Mouse (Mus musculus): ENCODE measurements around the gene Slc25a28. TPM values are rescaled to one million over a fixed set of nuclear protein-coding genes. Genes with fewer than 3 reads are reported as not detected.

Slc25a28 gene
- polyA plus RNA-seq, 1 experiment from 2014 or later = 15.1 TPM

GRCm38 (mm10) chr19:43623913-43624312, 50.8 kb downstream of the Slc25a28 start:
- WGBS = 48% methylated on average over 4 of the region's 4 CpGs
- H3K4me2 ChIP-seq = no peak overlapping the region
- ATAC-seq (ENCODE audit: low FRiP score) = no peak
- H3K9me3 ChIP-seq = no peaks in the 10 kb centered on the region
- peaks cover 10% of the 10 kb centered on the region for H3K4me1 ChIP-seq (replicated peaks)
- peaks cover 59% of the 10 kb centered on the region for H3K27me3 ChIP-seq
- H3K4me3 ChIP-seq = no peak overlapping the region
- H3K36me3 ChIP-seq = no peaks in the 10 kb centered on the region
- no peak overlapping the region for H3K27ac ChIP-seq
- no peak overlapping the region for H3K9ac ChIP-seq

GRCm38 (mm10) chr19:43619916-43620479, 54.7 kb downstream of the Slc25a28 start:
- H3K4me2 ChIP-seq = no peak overlapping the region
- H3K4me3 ChIP-seq = no peak overlapping the region
- H3K4me1 ChIP-seq (replicated peaks) = peaks cover 19% of the 10 kb centered on the region
- H3K27me3 ChIP-seq = peaks cover 98% of the 10 kb centered on the region
- no peak overlapping the region for H3K9ac ChIP-seq
- H3K36me3 ChIP-seq = no peaks in the 10 kb centered on the region
- ATAC-seq (ENCODE audit: low FRiP score) = no peak
- no peak overlapping the region for H3K27ac ChIP-seq
- no peaks in the 10 kb centered on the region for H3K9me3 ChIP-seq
- 9% methylated on average over 18 of the region's 18 CpGs for WGBS

- no peak for ATAC-seq (ENCODE audit: low FRiP score)
- Histone ChIP-seq H3K9me3 (no peaks in the 10 kb centered on the region), H3K27me3 (peaks cover 100% of the 10 kb centered on the region), H3K27ac (no peak overlapping the region), H3K4me3 (no peak overlapping the region), H3K4me1 (replicated peaks) (peaks cover 28% of the 10 kb centered on the region), H3K9ac (no peak overlapping the region), H3K36me3 (no peaks in the 10 kb centered on the region), H3K4me2 (no peak overlapping the region)
- WGBS = 1% methylated on average over 5 of the region's 5 CpGs
These were observed 56.1 kb downstream of the Slc25a28 start for GRCm38 (mm10) chr19:43618505-43619030.

GRCm38 (mm10) chr19:43617761-43618349, 56.8 kb downstream of the Slc25a28 start:
- Histone ChIP-seq H3K4me3 (no peak overlapping the region), H3K4me1 (replicated peaks) (peaks cover 28% of the 10 kb centered on the region), H3K36me3 (no peaks in the 10 kb centered on the region), H3K9me3 (no peaks in the 10 kb centered on the region), H3K27ac (no peak overlapping the region), H3K27me3 (peaks cover 99% of the 10 kb centered on the region), H3K4me2 (no peak overlapping the region), H3K9ac (no peak overlapping the region)
- ATAC-seq (ENCODE audit: low FRiP score) = no peak
- 36% methylated on average over 10 of the region's 10 CpGs for WGBS

- Histone ChIP-seq H3K4me1 (replicated peaks) (peaks cover 37% of the 10 kb centered on the region), H3K9me3 (no peaks in the 10 kb centered on the region), H3K27ac (no peak overlapping the region), H3K9ac (no peak overlapping the region), H3K4me3 (peak overlapping the region; percentile 25), H3K36me3 (no peaks in the 10 kb centered on the region), H3K4me2 (peak overlapping the region; percentile 43), H3K27me3 (peaks cover 99% of the 10 kb centered on the region)
- ATAC-seq (ENCODE audit: low FRiP score) = peak; percentile 8; the same call in 1 of the 2 replicates
- WGBS = under 1% methylated on average over 12 of the region's 12 CpGs
These were observed 57.8 kb downstream of the Slc25a28 start for GRCm38 (mm10) chr19:43616889-43617288.

- no peaks in the 10 kb centered on the region for H3K36me3 ChIP-seq
- no peak overlapping the region; the same call in 1 of the 2 replicates for H3K9ac ChIP-seq
- WGBS = 0% methylated on average over 35 of the region's 35 CpGs
- H3K4me2 ChIP-seq = peak overlapping the region; percentile 43
- H3K27me3 ChIP-seq = peaks cover 99% of the 10 kb centered on the region
- no peak overlapping the region for H3K27ac ChIP-seq
- peak; percentile 58 for ATAC-seq (ENCODE audit: low FRiP score)
- peaks cover 38% of the 10 kb centered on the region for H3K4me1 ChIP-seq (replicated peaks)
- H3K9me3 ChIP-seq = no peaks in the 10 kb centered on the region
- H3K4me3 ChIP-seq = peak overlapping the region; percentile 25
These were observed 58.2 kb downstream of the Slc25a28 start for GRCm38 (mm10) chr19:43616415-43616861.

GRCm38 (mm10) chr19:43615571-43616414, 58.9 kb downstream of the Slc25a28 start:
- peak overlapping the region; percentile 43 for H3K4me2 ChIP-seq
- WGBS = under 1% methylated on average over 33 of the region's 34 CpGs
- H3K9me3 ChIP-seq = no peaks in the 10 kb centered on the region
- H3K27ac ChIP-seq = no peak overlapping the region
- peaks cover 38% of the 10 kb centered on the region for H3K4me1 ChIP-seq (replicated peaks)
- H3K36me3 ChIP-seq = no peaks in the 10 kb centered on the region
- peak; percentile 17; the same call in 1 of the 2 replicates for ATAC-seq (ENCODE audit: low FRiP score)
- H3K4me3 ChIP-seq = peak overlapping the region; percentile 25
- peaks cover 99% of the 10 kb centered on the region for H3K27me3 ChIP-seq
- no peak overlapping the region; the same call in 1 of the 2 replicates for H3K9ac ChIP-seq

- Histone ChIP-seq H3K27me3 (peaks cover 99% of the 10 kb centered on the region), H3K36me3 (no peaks in the 10 kb centered on the region), H3K27ac (no peak overlapping the region), H3K4me1 (replicated peaks) (peaks cover 38% of the 10 kb centered on the region), H3K9ac (no peak overlapping the region), H3K4me3 (peak overlapping the region; percentile 26), H3K9me3 (no peaks in the 10 kb centered on the region), H3K4me2 (peak overlapping the region; percentile 48)
- ATAC-seq (ENCODE audit: low FRiP score) = no peak
- WGBS = under 1% methylated on average over 20 of the region's 20 CpGs
These were observed 59.6 kb downstream of the Slc25a28 start for GRCm38 (mm10) chr19:43615074-43615445.

GRCm38 (mm10) chr19:43614341-43615073, 60.2 kb downstream of the Slc25a28 start:
- Histone ChIP-seq H3K27ac (no peak overlapping the region), H3K4me3 (peak overlapping the region; percentile 26), H3K4me1 (replicated peaks) (peaks cover 38% of the 10 kb centered on the region), H3K36me3 (no peaks in the 10 kb centered on the region), H3K9ac (no peak overlapping the region), H3K27me3 (peaks cover 99% of the 10 kb centered on the region), H3K9me3 (no peaks in the 10 kb centered on the region), H3K4me2 (peak overlapping the region; percentile 48)
- ATAC-seq (ENCODE audit: low FRiP score) = 0 out of 2 replicates have a peak, but pooled peaks have one; percentile 8
- under 1% methylated on average over 92 of the region's 92 CpGs for WGBS
